Mouse (Mus musculus): Measurements from ENCODE around the gene Gm28374.

- no peak for TF ChIP-seq CTCF (IDR thresholded peaks at IDR 0.05; ENCODE audit: low read depth)
- no peak for TF ChIP-seq EP300 (IDR thresholded peaks at IDR 0.05; ENCODE audit: low read depth)
Observed at GRCm38 (mm10) chr19:6035966-6036585, 46.0 kb downstream of the Gm28374 start.
